Mouse (Mus musculus): ENCODE data around the gene Glyctk.
A peak's percentile ranks its signal among the peaks of the same experiment; 100 is the strongest.
"Not testable (repeated sequence)": the region's sequence is repeated elsewhere in the genome, so short reads cannot be mapped to it uniquely, and the experiment has no call there.

Glyctk gene

GRCm38 (mm10) chr9:106177799-106178198 lies 19.9 kb upstream of the Glyctk start:
- no peak for DNase-seq (ENCODE audit: low read depth, low spot score)

DNA sequence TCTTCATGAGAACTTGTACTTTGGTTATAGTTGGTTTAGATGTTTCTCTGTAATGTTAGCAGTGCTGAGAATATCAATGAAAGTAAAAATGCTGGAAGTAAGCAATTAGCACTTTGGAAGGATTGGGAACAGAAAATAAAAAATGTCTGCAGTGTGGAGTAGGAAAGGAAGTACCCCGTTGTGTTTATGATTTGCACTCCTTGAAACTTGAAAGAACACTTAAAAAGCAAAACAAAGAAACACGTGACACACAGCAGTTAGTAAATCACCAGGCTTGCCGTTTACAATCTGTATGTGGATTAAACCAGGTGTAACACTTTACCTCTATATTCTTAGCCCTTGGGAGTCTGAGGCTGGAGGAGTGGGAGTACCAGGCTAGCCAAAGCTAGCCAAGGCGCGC lies 18.8 kb upstream of the Glyctk start:
- DNase-seq (ENCODE audit: low read depth, low spot score): peak; percentile 62

DNA sequence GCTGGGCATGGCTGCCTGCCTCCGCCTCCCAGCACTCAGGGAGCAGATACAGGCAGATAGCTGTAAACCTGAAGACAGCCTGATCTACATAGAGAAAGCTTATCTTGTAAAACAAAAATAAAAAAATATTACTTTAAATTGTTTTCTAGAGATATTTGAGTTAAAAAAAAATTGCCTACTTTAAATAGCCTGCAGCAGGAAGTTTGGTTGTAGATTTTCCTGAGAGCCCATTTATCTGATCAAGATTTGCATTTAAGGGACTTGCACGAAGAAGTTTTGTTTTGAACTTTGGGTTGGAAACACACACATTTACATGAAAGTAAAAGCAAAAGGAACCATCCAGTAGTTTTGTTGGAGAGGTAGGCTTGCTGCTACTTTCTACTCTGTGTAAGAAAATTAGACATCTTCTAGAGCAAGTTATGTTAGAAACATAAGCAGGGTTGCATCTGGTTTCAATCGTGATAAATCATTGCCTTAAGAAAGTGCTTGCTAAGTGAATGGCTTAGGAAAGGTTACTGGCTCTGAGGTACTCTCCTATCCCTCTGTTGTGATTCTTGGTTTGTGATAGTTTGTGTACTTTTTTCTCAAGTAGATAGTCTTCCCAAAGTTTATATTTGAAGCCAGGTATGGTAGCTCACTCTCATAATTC lies 17.7 kb upstream of the Glyctk start:
- no peak for DNase-seq (ENCODE audit: low read depth, low spot score)

DNA sequence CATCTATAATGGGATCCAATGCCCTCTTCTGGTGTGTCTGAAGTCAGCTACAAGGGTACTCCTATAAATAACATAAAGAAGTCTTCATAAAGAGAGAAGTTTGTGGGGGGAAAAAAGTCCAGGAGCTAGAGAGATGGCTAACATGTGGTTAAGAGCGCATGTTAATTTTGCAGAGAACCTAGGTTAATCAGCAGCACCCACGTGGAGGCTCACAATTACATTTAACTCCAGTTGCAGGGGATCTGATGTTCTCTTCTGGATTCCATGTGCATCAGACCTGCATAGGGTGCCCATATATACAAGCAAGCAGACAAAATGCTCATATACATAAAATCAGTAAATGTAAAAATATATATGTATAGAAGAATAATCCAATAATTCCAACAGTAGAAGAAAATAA lies 15.4 kb upstream of the Glyctk start:
- DNase-seq (ENCODE audit: low read depth, low spot score): no peak

DNA sequence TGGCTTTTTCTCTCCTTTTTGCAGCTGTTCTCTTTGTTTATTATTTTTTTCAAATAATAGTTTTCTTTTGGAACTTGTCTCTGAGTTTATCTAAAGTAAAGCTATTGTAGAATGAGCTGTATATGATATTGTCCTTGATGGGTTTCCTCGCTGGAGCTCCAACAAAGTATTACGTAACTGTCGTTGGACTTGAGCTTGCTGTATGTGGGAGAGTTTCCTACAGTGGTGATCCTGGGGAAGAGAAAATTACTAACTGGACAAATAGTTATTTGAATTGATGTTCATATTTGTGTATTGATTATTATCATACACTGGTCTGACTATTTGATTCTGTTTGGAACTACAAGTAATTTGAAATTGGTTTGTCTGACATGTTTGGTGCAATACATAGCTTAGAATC lies 14.6 kb upstream of the Glyctk start:
- DNase-seq (ENCODE audit: low read depth, low spot score): no peak

DNA sequence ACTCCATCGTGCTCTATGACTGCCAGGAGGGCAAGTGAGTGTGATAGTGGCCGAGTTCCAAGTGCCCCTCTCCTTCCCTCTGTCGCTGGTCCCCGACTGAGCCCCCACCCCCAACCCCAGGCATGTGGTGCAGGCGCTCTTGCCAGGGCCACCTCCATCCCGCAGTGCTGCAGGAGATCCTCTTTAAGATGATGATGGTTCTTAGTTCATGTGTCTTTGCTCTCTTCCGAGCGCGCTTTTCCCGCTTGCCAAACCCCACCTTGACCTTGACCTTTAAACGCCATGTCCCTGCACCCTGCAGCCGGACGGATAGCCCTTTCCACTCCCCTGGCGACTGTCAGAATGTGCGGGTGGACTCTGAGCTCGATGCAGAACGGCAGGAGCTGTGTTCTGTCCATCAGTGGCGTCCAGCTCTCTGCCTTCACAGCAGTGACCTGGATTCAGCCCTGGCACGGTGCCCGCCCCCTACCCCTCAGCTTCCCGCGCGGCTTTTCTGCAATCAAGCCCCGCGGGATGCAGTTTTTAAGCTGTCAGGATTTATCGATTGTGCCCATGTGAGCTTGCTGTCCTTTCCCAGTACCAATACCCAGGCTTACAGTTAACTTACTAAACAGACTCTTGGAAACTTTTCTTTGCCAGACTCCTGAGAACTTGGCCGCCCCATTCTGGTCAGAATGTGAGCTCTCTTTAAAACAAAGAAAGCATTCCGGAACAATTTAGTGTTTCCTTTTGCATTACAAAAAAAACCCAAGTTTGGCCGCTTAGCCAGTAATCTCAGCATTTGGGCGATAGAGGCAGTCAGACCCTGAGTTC lies 13.6 kb upstream of the Glyctk start:
- peak; percentile 42 for DNase-seq (ENCODE audit: low read depth, low spot score)

DNA sequence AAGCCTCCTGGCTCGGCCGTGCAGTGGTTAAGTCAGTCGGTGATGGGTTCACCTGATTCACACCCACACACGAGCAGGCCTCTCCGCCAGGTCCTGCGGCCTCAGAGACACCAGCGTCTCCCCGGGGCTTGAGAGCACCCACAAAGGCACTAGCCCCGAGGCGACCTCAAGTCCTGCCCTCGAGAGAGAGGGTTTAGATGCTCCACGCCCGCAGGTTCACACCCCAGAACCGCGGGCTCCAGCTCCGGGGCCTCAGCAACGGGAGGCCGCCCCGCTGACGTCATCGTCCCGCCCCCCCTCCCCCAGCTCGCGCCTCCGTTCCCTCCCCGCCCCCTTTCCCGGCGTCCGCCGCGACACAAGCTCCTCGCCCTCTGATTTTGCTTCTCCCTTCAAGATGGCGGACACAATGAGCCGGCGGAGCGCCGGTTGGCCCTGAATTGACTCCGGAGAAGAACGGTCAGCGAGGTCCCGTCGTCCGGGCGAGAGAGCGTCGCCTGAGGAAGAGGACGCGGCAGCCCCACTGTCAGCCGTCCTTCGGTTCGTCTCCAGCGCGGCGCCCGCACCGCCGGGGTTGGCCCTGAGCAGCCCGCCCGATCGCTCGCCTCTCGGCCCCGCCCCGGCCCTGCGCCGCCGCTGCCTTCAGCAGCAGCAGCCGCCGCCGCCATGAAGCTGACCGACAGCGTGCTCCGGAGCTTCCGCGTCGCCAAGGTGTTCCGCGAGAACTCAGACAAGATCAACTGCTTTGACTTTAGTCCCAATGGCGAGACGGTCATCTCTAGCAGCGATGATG lies 12.8 kb upstream of the Glyctk start, which contains the start of gene Wdr82:
Gene Wdr82 (plus strand): TSS at position 373 of the 790 bp plus-strand sequence.
- peak; percentile 88 for DNase-seq (ENCODE audit: low read depth, low spot score)

GRCm38 (mm10) chr9:106169917-106170316 lies 12.0 kb upstream of the Glyctk start:
- no peak for DNase-seq (ENCODE audit: low read depth, low spot score)

DNA sequence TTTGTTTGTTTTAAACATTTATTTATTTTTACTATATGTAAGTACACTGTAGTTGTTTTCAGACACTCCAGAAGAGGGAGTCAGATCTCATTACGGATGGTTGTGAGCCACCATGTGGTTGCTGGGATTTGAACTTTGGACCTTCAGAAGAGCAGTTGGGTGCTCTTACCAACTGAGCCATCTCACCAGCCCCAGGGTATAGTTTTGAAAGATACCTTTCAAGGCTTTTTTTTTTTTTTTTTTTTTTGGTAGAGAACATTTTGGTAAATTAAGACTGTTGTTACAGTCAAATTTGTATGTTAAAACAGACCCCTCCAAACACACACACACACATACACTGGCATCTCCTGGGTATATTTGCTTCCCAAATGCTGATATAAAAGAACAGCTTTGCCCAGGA lies 11.1 kb upstream of the Glyctk start:
- not testable (repeated sequence) for DNase-seq (ENCODE audit: low read depth, low spot score)

DNA sequence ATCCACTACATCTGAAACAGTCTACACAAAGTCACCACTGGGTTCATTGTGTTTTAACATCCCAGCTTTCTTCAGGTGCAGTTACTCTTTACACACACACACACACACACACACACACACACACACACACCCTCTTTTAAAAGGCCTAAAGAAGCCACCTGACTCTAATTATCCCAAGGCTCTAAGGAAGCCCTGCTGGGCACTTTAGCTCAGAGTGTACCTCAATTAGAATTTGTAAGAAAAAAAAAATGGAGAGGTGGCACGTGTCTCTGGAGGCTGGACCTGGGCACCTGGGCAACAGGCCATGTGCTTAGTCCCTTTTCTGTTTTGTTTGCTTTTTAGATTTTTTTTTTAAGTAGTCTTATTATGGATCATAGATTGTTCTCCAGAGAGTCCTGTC lies 9.8 kb upstream of the Glyctk start:
- peak; percentile 68 for DNase-seq (ENCODE audit: low read depth, low spot score)

- no peak for DNase-seq (ENCODE audit: low read depth, low spot score)
Measured at GRCm38 (mm10) chr9:106167241-106167640, 9.3 kb upstream of the Glyctk start.

- DNase-seq (ENCODE audit: low read depth, low spot score): no peak
Measured at GRCm38 (mm10) chr9:106166709-106167108, 8.8 kb upstream of the Glyctk start.

GRCm38 (mm10) chr9:106160426-106160825 lies 2.5 kb upstream of the Glyctk start:
- no peak for DNase-seq (ENCODE audit: low read depth, low spot score)

DNA sequence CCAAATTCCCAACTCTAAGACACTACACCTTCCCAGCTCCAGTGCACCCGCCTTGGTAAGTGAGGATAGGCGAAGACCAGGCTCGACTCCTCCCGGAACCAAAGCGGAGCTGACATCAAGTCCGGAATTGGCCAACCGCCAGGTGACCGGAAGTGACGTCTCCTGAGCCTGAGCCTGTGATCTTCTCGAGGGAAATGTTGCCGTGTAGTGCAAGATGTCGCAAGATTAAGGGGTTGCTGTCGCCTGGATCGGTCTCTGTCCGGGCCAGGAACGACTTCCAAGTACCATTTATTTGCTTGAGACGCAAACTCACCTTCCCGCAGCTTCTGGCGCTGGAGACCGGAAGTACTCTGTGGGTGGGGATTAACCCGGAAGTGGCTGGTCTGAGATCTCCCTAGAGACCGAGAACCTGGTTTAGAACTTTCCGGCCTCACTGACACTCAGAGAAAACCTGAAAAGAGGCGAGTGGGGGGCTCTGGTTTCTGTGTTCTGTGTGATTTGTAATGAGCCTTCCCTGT lies 1.9 kb upstream of the Glyctk start:
- peak; percentile 92 for DNase-seq (ENCODE audit: low read depth, low spot score)

DNA sequence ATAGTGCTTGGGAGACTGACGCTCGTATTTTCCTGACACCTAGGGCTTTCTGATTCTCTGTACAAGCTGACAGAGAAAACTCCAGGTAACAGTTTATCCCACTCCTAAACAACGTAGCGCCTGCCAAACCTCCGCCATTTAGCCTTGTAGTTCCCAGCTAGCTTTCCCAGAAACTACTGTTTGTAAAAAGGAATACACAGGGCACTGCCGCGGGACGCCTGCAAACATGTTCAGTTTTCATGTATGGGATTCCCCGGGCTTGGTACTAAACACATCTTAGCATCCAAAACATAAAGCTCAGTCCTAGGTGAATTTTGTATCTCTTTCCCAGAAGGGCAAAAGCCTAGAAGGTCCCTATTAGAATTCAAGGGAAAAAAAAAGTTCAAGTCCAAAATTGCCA lies 1.3 kb upstream of the Glyctk start:
- no peak for DNase-seq (ENCODE audit: low read depth, low spot score)

DNA sequence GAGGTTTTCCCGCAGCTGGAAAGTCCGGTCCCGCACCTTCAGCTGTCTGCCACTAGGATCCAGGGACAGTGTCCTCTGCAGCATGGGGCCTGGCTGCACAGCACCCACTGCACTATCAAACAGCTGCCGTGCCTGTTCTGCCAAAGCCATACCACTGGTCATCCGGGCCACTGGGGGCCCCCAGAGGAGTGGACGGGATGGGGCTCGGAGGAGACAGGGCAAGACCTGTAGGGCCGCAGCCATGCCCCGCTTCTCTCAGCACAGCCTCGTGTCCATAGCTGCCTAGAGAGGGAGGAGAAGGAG lies 364 bp downstream of the Glyctk start:
- DNase-seq (ENCODE audit: low read depth, low spot score): no peak

DNA sequence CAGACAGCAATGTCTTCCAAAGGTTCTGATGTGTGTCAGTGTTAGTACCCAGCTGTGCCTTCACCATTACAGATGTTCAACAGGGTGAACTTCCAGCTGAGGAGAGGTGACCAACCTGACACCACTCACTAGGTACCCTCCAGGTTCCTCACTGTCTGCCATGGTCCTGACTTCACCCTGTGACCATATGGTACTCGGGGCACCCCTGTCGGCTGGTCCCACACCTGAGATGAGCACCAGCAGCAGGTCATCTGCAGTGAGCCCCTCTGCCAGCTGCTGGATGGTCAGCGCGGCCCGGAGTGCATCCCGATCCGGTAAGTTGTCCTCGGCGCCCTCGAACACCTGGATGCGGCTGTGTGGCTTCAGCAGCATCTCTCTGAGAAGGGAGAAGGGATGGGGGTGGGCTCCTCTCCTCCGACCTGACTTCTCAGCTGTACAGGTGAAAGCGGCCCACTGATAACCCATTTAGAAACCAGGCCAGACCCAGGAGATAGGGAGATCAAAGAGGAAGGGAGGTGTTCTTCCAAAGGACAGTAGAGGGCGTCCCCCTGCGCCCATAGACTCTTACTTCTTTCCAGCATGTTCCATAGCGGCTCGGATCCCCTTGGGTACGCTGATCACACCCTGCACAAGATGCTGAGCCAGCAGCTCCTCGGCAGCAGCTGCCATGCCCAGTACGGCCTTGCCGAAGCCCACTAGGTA lies 866 bp downstream of the Glyctk start:
- no peak for DNase-seq (ENCODE audit: low read depth, low spot score)

GRCm38 (mm10) chr9:106156419-106156818 lies 1.5 kb downstream of the Glyctk start:
- peak; percentile 79 for DNase-seq (ENCODE audit: low read depth, low spot score)

DNA sequence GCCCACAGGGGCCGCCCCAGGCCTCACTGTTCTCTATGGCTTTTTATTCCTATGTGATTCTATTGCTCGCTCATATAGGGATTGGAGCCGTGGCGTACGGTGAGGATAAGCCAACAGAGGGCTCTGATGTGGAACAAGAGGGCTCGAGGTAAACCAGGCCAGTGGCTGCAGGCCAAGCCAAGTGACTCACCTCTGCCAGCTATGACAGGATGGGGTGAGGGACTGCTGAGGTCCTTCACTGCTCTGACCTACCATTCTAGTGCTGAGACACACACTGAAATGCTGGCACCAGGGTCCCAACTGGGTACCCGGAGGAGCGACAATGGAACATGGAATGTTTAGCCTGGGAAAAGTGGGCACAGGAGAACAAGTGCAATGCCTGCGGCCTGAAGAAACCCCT lies 3.8 kb downstream of the Glyctk start:
- no peak for DNase-seq (ENCODE audit: low read depth, low spot score)

DNA sequence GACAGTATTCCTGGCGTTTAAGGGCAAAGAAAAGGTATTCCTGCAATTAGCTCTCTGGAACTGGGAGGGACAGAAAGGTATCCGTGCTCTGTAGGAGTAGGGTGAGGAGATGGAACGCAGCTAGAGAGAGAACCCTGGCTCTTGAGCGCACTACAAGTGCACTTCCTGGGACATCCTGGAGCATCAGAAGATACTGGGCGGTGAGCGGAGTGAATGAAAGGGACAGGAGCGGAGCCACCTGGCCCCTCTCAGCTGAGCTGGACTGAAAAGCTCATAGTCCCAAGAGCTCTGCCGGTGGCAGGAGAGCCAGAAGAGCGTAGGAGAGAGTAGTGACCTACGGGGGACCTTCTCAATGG lies 8.6 kb downstream of the Glyctk start:
- DNase-seq (ENCODE audit: low read depth, low spot score): no peak

GRCm38 (mm10) chr9:106148541-106149398 lies 9.2 kb downstream of the Glyctk start:
- no peak for DNase-seq (ENCODE audit: low read depth, low spot score)

Measured in forelimb bud, embryonic 11.5 days (tissue).